Mouse (Mus musculus) c-Kit-positive CD71-negative TER-119-negative erythroid progenitor cells, embryonic 14.5 days (primary cell): ENCODE measurements around the gene Cand1.

ENCODE experiments used
- DNase-seq: peaks from one replicate; pipeline ENCODE4 v3.0.0-alpha.2; 2013; ENCODE audit warnings: low read depth

Cand1 gene

GRCm38 (mm10) chr10:119211251-119211650 lies 28.6 kb downstream of the Cand1 start:
- DNase-seq = no peak

GRCm38 (mm10) chr10:119206309-119206932 lies 33.4 kb downstream of the Cand1 start:
- no peak for DNase-seq

GRCm38 (mm10) chr10:119205229-119205628 lies 34.6 kb downstream of the Cand1 start:
- no peak for DNase-seq

- DNase-seq = no peak
Observed at GRCm38 (mm10) chr10:119204334-119204946, 35.4 kb downstream of the Cand1 start.

GRCm38 (mm10) chr10:119199864-119200263 lies 40.0 kb downstream of the Cand1 start:
- no peak for DNase-seq

GRCm38 (mm10) chr10:119198186-119198880 lies 41.5 kb downstream of the Cand1 start:
- DNase-seq = no peak

GRCm38 (mm10) chr10:119197621-119198150 lies 42.2 kb downstream of the Cand1 start:
- no peak for DNase-seq

- no peak for DNase-seq
Observed at GRCm38 (mm10) chr10:119192598-119193372, 47.1 kb downstream of the Cand1 start.

- no peak for DNase-seq
Observed at GRCm38 (mm10) chr10:119187720-119188119, 52.1 kb downstream of the Cand1 start.

GRCm38 (mm10) chr10:119169656-119170055 lies 70.2 kb downstream of the Cand1 start:
- DNase-seq = no peak

GRCm38 (mm10) chr10:119169237-119169636 lies 70.6 kb downstream of the Cand1 start:
- no peak for DNase-seq

- no peak for DNase-seq
Observed at GRCm38 (mm10) chr10:119168791-119169190, 71.1 kb downstream of the Cand1 start.

- no peak for DNase-seq
Observed at GRCm38 (mm10) chr10:119167858-119168257, 72.0 kb downstream of the Cand1 start.

- DNase-seq = no peak
Observed at GRCm38 (mm10) chr10:119165051-119165450, 74.8 kb downstream of the Cand1 start.

- DNase-seq = no peak
Observed at GRCm38 (mm10) chr10:119161820-119162382, 78.0 kb downstream of the Cand1 start.

- no peak for DNase-seq
Observed at GRCm38 (mm10) chr10:119160161-119160560, 79.7 kb downstream of the Cand1 start.

- DNase-seq = no peak
Observed at GRCm38 (mm10) chr10:119149261-119149660, 90.6 kb downstream of the Cand1 start.
